Comparison of ENCODE assay signal across 13 mouse cellular contexts in genomic region chr19:47531309-47531708, GRCm38 (mm10). TPM values are rescaled to one million over a fixed set of nuclear protein-coding genes. Genes with fewer than 3 reads are reported as not detected.
DNase-seq lines count a peak whose midpoint lies in the region; ATAC-seq lines count a peak whose summit lies in the region.
"Had no signal": no experiment of that assay in that cellular context is flagged by ENCODE, and none has a peak within 500 bp of the region (broad histone marks: within the 10 kb centered on the region; RNA-seq: fewer than 3 reads in every experiment).

No protein-coding gene starts in this region.

- no peaks in the 10 kb centered on the region for H3K9me3 ChIP-seq in forebrain, embryonic 14.5 days (replicated peaks; ENCODE audit: control insufficient read depth, low read length)
- H3K9me3 ChIP-seq: embryonic facial prominence, embryonic 15.5 days; intestine, embryonic 15.5 days had no signal

- H3K36me3 ChIP-seq in macrophage (ENCODE audit: inconsistent target): no peaks in the 10 kb centered on the region
- H3K36me3 ChIP-seq in forebrain, embryonic 14.5 days (ENCODE audit: control insufficient read depth, insufficient read depth, low read length): peaks cover 10% of the 10 kb centered on the region; the same call in 1 of the 2 replicates
- H3K36me3 ChIP-seq: intestine, embryonic 15.5 days had no signal

- 4% methylated on average over 5 of the region's 5 CpGs for WGBS in macrophage (ENCODE audit: missing documents)
- WGBS in forebrain, embryonic 14.5 days: 85% methylated on average over 5 of the region's 5 CpGs

- DNase-seq in thymus, postnatal 0 days (ENCODE audit: low spot score): peak; percentile 52
- DNase-seq in thymus, postnatal 10 days (ENCODE audit: low spot score in 2 of 2): no peak
- DNase-seq in thymus, postnatal 4 days: peak; percentile 47
- no peak for DNase-seq in forebrain, embryonic 14.5 days (ENCODE audit: low spot score)
- no peak for DNase-seq in embryo, embryonic 9.5 days (ENCODE audit: extremely low spot score)
- DNase-seq: cerebellum, postnatal 10 days; lung, postnatal 10 days had no signal

- H3K9ac ChIP-seq in forebrain, embryonic 14.5 days (ENCODE audit: low read length): no peak overlapping the region
- H3K9ac ChIP-seq: embryonic facial prominence, embryonic 15.5 days; intestine, embryonic 15.5 days had no signal

- H3K4me1 ChIP-seq in forebrain, embryonic 14.5 days (ENCODE audit: control insufficient read depth, insufficient read depth, low read length): no peaks in the 10 kb centered on the region

- no peak overlapping the region for H3K4me3 ChIP-seq in macrophage (ENCODE audit: inconsistent target)
- no peak overlapping the region for H3K4me3 ChIP-seq in forebrain, embryonic 14.5 days (ENCODE audit: low read depth, low read length)
- H3K4me3 ChIP-seq: embryonic facial prominence, embryonic 15.5 days; hindbrain, embryonic 10.5 days; intestine, embryonic 15.5 days; myocyte had no signal

- H3K79me2 ChIP-seq in macrophage (ENCODE audit: inconsistent target): no peaks in the 10 kb centered on the region

- no peak overlapping the region for H3K4me2 ChIP-seq in forebrain, embryonic 14.5 days (ENCODE audit: low read length)
- H3K4me2 ChIP-seq: embryonic facial prominence, embryonic 15.5 days; intestine, embryonic 15.5 days had no signal

- H3K27ac ChIP-seq in macrophage: peak overlapping the region; percentile 79
- no peak overlapping the region for H3K27ac ChIP-seq in forebrain, embryonic 14.5 days (ENCODE audit: low read depth, low read length)
- H3K27ac ChIP-seq: embryonic facial prominence, embryonic 15.5 days; hindbrain, embryonic 10.5 days; intestine, embryonic 15.5 days had no signal

- ATAC-seq in erythroid progenitor cell, adult 5-6 weeks (replicated peaks; ENCODE audit: low FRiP score, poor library complexity, severe bottlenecking): peak; percentile 99
- no peak for ATAC-seq in forebrain, embryonic 14.5 days
- ATAC-seq: intestine, embryonic 15.5 days had no signal

- no peaks in the 10 kb centered on the region for H3K27me3 ChIP-seq in forebrain, embryonic 14.5 days (replicated peaks; ENCODE audit: control insufficient read depth, insufficient read depth, low read length)
- H3K27me3 ChIP-seq: embryonic facial prominence, embryonic 15.5 days; intestine, embryonic 15.5 days had no signal

RNA-seq across cellular contexts. Expression of gene Stn1, which starts 6.0 kb away (rescaled TPM):
- 36.0 and 36.9 TPM in 2 replicates for polyA plus RNA-seq in thymus, postnatal 0 days (2015; fragmentation: Nextera tagmentation; extraction: Ambion mirVana)
- 6.3 and 25.6 TPM in 2 replicates for total RNA-seq in erythroid progenitor cell, adult 5-6 weeks (2015; ENCODE audit: low replicate concordance)
- total RNA-seq in erythroid progenitor cell, adult 5-6 weeks (2017; ENCODE audit: low replicate concordance): 5.9 and 14.1 TPM in 2 replicates
- 10 to 100 TPM in 25 of 26 experiments, 1 to 10 TPM in 1; 7.3 to 45.3 (median 21.4) TPM for total RNA-seq in macrophage (2018; cell fraction: chromatin; rRNA removed)
- total RNA-seq in macrophage (2018; cell fraction: cytosol; rRNA removed): 10 to 100 TPM in 25 of 26 experiments, 1 to 10 TPM in 1; 9.8 to 18.2 (median 15.1) TPM
- 10 to 100 TPM in 24 of 26 experiments, 1 to 10 TPM in 2; 5.8 to 45.3 (median 18.7) TPM for total RNA-seq in macrophage (2018; cell fraction: nucleus; rRNA removed)
- polyA plus RNA-seq in macrophage (2018): 11.7 to 18.7 TPM (median 18.2 TPM) in 3 replicates
- polyA plus RNA-seq in forebrain, embryonic 14.5 days (2014; fragmentation: Nextera tagmentation; extraction: Ambion mirVana): 39.0 and 41.6 TPM in 2 replicates

RNA-seq across cellular contexts. Expression of gene Slk, which starts 48.2 kb away (rescaled TPM):
- 11.9 and 14.2 TPM in 2 replicates for polyA plus RNA-seq in thymus, postnatal 0 days (2015; fragmentation: Nextera tagmentation; extraction: Ambion mirVana)
- 134 and 154 TPM in 2 replicates for total RNA-seq in erythroid progenitor cell, adult 5-6 weeks (2015; ENCODE audit: low replicate concordance)
- 173 and 201 TPM in 2 replicates for total RNA-seq in erythroid progenitor cell, adult 5-6 weeks (2017; ENCODE audit: low replicate concordance)
- total RNA-seq in macrophage (2018; cell fraction: chromatin; rRNA removed): 100 to 1,000 TPM in 23 of 26 experiments, 10 to 100 TPM in 3; 78.1 to 293 (median 171) TPM
- 10 to 100 TPM; 25.1 to 61.3 (median 41.7) TPM for total RNA-seq in macrophage (2018; cell fraction: cytosol; rRNA removed)
- 100 to 1,000 TPM in 13 of 26 experiments, 10 to 100 TPM in 13; 46.3 to 201 (median 102) TPM for total RNA-seq in macrophage (2018; cell fraction: nucleus; rRNA removed)
- polyA plus RNA-seq in macrophage (2018): 32.8 to 42.9 TPM (median 42.0 TPM) in 3 replicates
- 8.2 and 8.5 TPM in 2 replicates for polyA plus RNA-seq in forebrain, embryonic 14.5 days (2014; fragmentation: Nextera tagmentation; extraction: Ambion mirVana)

Comparison
In these comparisons a context has a peak if more than half of its experiments do, and no peak if none do; other contexts are left out.
1. DNase-seq: peak in thymus, postnatal 0 days (single experiment) and thymus, postnatal 4 days (single experiment); none in thymus, postnatal 10 days (0 of 2), forebrain, embryonic 14.5 days (single experiment) and embryo, embryonic 9.5 days (single experiment).